Mouse (Mus musculus): ENCODE data around the gene Hexim1. TPM values are rescaled to one million over a fixed set of nuclear protein-coding genes. Genes with fewer than 3 reads are reported as not detected.

The Hexim1 gene
- total RNA-seq, 2 experiments from 2014 or later: 10.7 to 27.9 TPM

- peak; percentile 35 for ATAC-seq (replicated peaks; ENCODE audit: poor library complexity)
Measured at GRCm38 (mm10) chr11:103115163-103116007, 646 bp upstream of the Hexim1 start.

- ATAC-seq (replicated peaks; ENCODE audit: poor library complexity): peak; percentile 27
Measured at GRCm38 (mm10) chr11:103116959-103117590, 1.0 kb downstream of the Hexim1 start.

- no peak for ATAC-seq (replicated peaks; ENCODE audit: poor library complexity)
Measured at GRCm38 (mm10) chr11:103117591-103118009, 1.6 kb downstream of the Hexim1 start.

- ATAC-seq (replicated peaks; ENCODE audit: poor library complexity): no peak
Measured at GRCm38 (mm10) chr11:103118866-103119265, 2.8 kb downstream of the Hexim1 start.

GRCm38 (mm10) chr11:103119609-103120008 is 3.6 kb downstream of the Hexim1 start:
- no peak for ATAC-seq (replicated peaks; ENCODE audit: poor library complexity)

GRCm38 (mm10) chr11:103120315-103120714 is 4.3 kb downstream of the Hexim1 start:
- ATAC-seq (replicated peaks; ENCODE audit: poor library complexity): no peak

GRCm38 (mm10) chr11:103131701-103132575 is 15.9 kb downstream of the Hexim1 start, which contains the start of gene Hexim2:
Gene Hexim2 (plus strand): TSS chr11:103132429.
- ATAC-seq (replicated peaks; ENCODE audit: poor library complexity): no peak

GRCm38 (mm10) chr11:103132576-103133455 is 16.8 kb downstream of the Hexim1 start:
- peak; percentile 86 for ATAC-seq (replicated peaks; ENCODE audit: poor library complexity)

- ATAC-seq (replicated peaks; ENCODE audit: poor library complexity): no peak
Measured at GRCm38 (mm10) chr11:103133456-103134185, 17.6 kb downstream of the Hexim1 start.

- ATAC-seq (replicated peaks; ENCODE audit: poor library complexity): no peak
Measured at GRCm38 (mm10) chr11:103134221-103134620, 18.2 kb downstream of the Hexim1 start.

GRCm38 (mm10) chr11:103136039-103136577 is 20.1 kb downstream of the Hexim1 start:
- peak; percentile 32 for ATAC-seq (replicated peaks; ENCODE audit: poor library complexity)

- ATAC-seq (replicated peaks; ENCODE audit: poor library complexity): no peak
Measured at GRCm38 (mm10) chr11:103139951-103140762, 24.1 kb downstream of the Hexim1 start.

GRCm38 (mm10) chr11:103140763-103141100 is 24.7 kb downstream of the Hexim1 start:
- ATAC-seq (replicated peaks; ENCODE audit: poor library complexity): no peak

GRCm38 (mm10) chr11:103141101-103141943 is 25.3 kb downstream of the Hexim1 start:
- ATAC-seq (replicated peaks; ENCODE audit: poor library complexity): no peak

- ATAC-seq (replicated peaks; ENCODE audit: poor library complexity): 0 out of 2 replicates have a peak, but pooled peaks have one; percentile 9
Measured at GRCm38 (mm10) chr11:103141944-103142255, 25.9 kb downstream of the Hexim1 start.

GRCm38 (mm10) chr11:103142441-103143182 is 26.6 kb downstream of the Hexim1 start:
- peak; percentile 40 for ATAC-seq (replicated peaks; ENCODE audit: poor library complexity)

Data from megakaryocyte progenitor cell, adult 5-6 weeks (primary cell).